In genomic region chr2:75928011-75928410, GRCm38 (mm10) we compare ENCODE assay signal across 26 mouse cellular contexts. TPM values are rescaled to one million over a fixed set of nuclear protein-coding genes. Genes with fewer than 3 reads are reported as not detected.
"Had no signal": no experiment of that assay in that cellular context is flagged by ENCODE, and none has a peak within 500 bp of the region (broad histone marks: within the 10 kb centered on the region; RNA-seq: fewer than 3 reads in every experiment).

No protein-coding gene starts in this region.

- DNase-seq: gastrocnemius, postnatal 14 days; gastrocnemius, postnatal 36 days; heart, adult 2 months; heart, postnatal 14 days; heart, postnatal 36 days; kidney, adult 11 months; kidney, adult 2 months; kidney, adult 9 months; kidney, postnatal 14 days; kidney, postnatal 36 days; layer of hippocampus, adult 9-11 months; layer of hippocampus, postnatal 36 days; left cerebral cortex, postnatal 4 days had no signal

- H3K9me3 ChIP-seq: heart, embryonic 13.5 days; heart, embryonic 15.5 days; hindbrain, embryonic 13.5 days; hindbrain, embryonic 15.5 days; kidney, embryonic 15.5 days; limb, embryonic 13.5 days; limb, embryonic 15.5 days; liver, embryonic 12.5 days had no signal

- H3K27me3 ChIP-seq: heart, embryonic 13.5 days; heart, embryonic 15.5 days; hindbrain, embryonic 13.5 days; hindbrain, embryonic 15.5 days; kidney, embryonic 15.5 days; limb, embryonic 13.5 days; limb, embryonic 15.5 days; liver, embryonic 12.5 days had no signal

- H3K4me1 ChIP-seq: heart, embryonic 15.5 days; kidney, embryonic 15.5 days; liver, embryonic 12.5 days had no signal

- ATAC-seq: hindbrain, postnatal 0 days; intestine, embryonic 16.5 days; liver, embryonic 12.5 days had no signal

- H3K36me3 ChIP-seq: heart, embryonic 15.5 days had no signal

- H3K4me3 ChIP-seq: heart, adult 2 months; heart, embryonic 13.5 days; heart, embryonic 15.5 days; hindbrain, embryonic 13.5 days; hindbrain, embryonic 15.5 days; kidney, embryonic 15.5 days; limb, embryonic 13.5 days; limb, embryonic 15.5 days; liver, embryonic 12.5 days had no signal

- H3K27ac ChIP-seq: heart, adult 2 months; heart, embryonic 13.5 days; heart, embryonic 15.5 days; hindbrain, embryonic 13.5 days; hindbrain, embryonic 15.5 days; hindbrain, postnatal 0 days; kidney, embryonic 15.5 days; kidney, postnatal 0 days; limb, embryonic 13.5 days; limb, embryonic 15.5 days; liver, embryonic 12.5 days; liver, embryonic 14.5 days had no signal

- H3K4me2 ChIP-seq: heart, embryonic 11.5 days; heart, embryonic 13.5 days; heart, embryonic 15.5 days; hindbrain, embryonic 13.5 days; hindbrain, embryonic 15.5 days; kidney, embryonic 15.5 days; limb, embryonic 13.5 days; limb, embryonic 15.5 days; liver, embryonic 12.5 days had no signal

- H3K9ac ChIP-seq: heart, embryonic 13.5 days; heart, embryonic 15.5 days; hindbrain, embryonic 13.5 days; hindbrain, embryonic 15.5 days; kidney, embryonic 15.5 days; limb, embryonic 13.5 days; limb, embryonic 15.5 days; liver, embryonic 12.5 days; liver, embryonic 14.5 days had no signal

RNA-seq across cellular contexts. Expression of gene Ttc30a2, which starts 50.0 kb away (rescaled TPM):
- polyA plus RNA-seq: liver, embryonic 12.5 days had no signal
